Mouse (Mus musculus) CH12.LX (cell line): ENCODE results near the gene Tnrc6b. TPM values are rescaled to one million over a fixed set of nuclear protein-coding genes. Genes with fewer than 3 reads are reported as not detected.

Experiments used
- DNase-seq: peaks from one replicate; pipeline ENCODE4 v3.0.0-alpha.2; 2013; ENCODE audit errors: extremely low read depth
- H3K27ac ChIP-seq: 2 replicates; pipeline ENCODE4 v1.5.1; 2012; ENCODE audit warnings: low read depth, mild to moderate bottlenecking, control low read depth, moderate library complexity; ENCODE audit not compliant: insufficient read depth
- H3K27me3 ChIP-seq: replicated peaks from 2 replicates; pipeline ENCODE3; 2012; ENCODE audit warnings: inconsistent platforms
- H3K36me3 ChIP-seq, 2 experiments: replicated peaks in 1 of 2; 2 replicates each; pipeline versions ENCODE3 to v1.6.1; 2012; ENCODE audit warnings: inconsistent platforms in 1 of 2, low read length in 1 of 2, mild to moderate bottlenecking in 1 of 2, mixed read lengths in 1 of 2, moderate library complexity in 1 of 2; ENCODE audit not compliant: control insufficient read depth in 1 of 2, insufficient read depth in 1 of 2
- H3K4me1 ChIP-seq, 2 experiments: 2 replicates each; pipeline ENCODE4 v1.6.1; 2012; ENCODE audit warnings: inconsistent platforms in 1 of 2, moderate library complexity in 1 of 2; ENCODE audit not compliant: insufficient read depth in 2 of 2, control insufficient read depth in 1 of 2
- H3K4me2 ChIP-seq: 2 replicates; pipeline ENCODE4 v1.6.1; 2012; ENCODE audit warnings: low read depth, mild to moderate bottlenecking, control low read depth; ENCODE audit not compliant: poor library complexity, insufficient read depth, severe bottlenecking
- H3K4me3 ChIP-seq, 3 experiments: fragments of 150-350 bp in 1 of 3; sonication (generic) in 1 of 3; replicated peaks in 1 of 3; 2 replicates each; pipeline versions ENCODE3 to v1.5.1; 2011 to 2012; ENCODE audit warnings: low read depth in 2 of 3, low read length in 2 of 3, mild to moderate bottlenecking in 2 of 3, moderate library complexity in 2 of 3, control low read depth in 1 of 3, improper control_type of control experiment in 1 of 3, inconsistent platforms in 1 of 3, mixed read lengths in 1 of 3; ENCODE audit not compliant: poor library complexity in 1 of 3
- H3K79me2 ChIP-seq: replicated peaks from 2 replicates; pipeline ENCODE4 v1.6.1; 2012; ENCODE audit warnings: mild to moderate bottlenecking, moderate library complexity; ENCODE audit not compliant: control insufficient read depth, poor library complexity, insufficient read depth, severe bottlenecking; ENCODE audit errors: extremely low read depth
- H3K9ac ChIP-seq: 2 replicates; pipeline ENCODE4 v1.6.1; 2012; ENCODE audit warnings: low read depth, mild to moderate bottlenecking, control low read depth, moderate library complexity; ENCODE audit not compliant: insufficient read depth
- H3K9me3 ChIP-seq: replicated peaks from 2 replicates; pipeline ENCODE3; 2012; ENCODE audit warnings: low read length, inconsistent platforms, mixed read lengths
- BHLHE40 ChIP-seq: IDR thresholded peaks from 2 replicates; pipeline ENCODE4 v1.6.1; 2011; ENCODE audit warnings: mild to moderate bottlenecking, low read depth, low read length, improper control_type of control experiment
- CHD1 ChIP-seq: IDR thresholded peaks from 2 replicates; pipeline ENCODE4 v1.6.1; 2012; ENCODE audit warnings: low read depth, low read length, improper control_type of control experiment, inconsistent platforms
- CHD2 ChIP-seq: IDR thresholded peaks from 2 replicates; pipeline ENCODE4 v1.6.1; 2011; ENCODE audit warnings: low read length, improper control_type of control experiment
- CTCF ChIP-seq, 2 experiments: IDR thresholded peaks in 1 of 2; conservative IDR thresholded peaks in 1 of 2; 2 replicates each; pipeline ENCODE4 v1.5.1; 2011 to 2012; ENCODE audit warnings: low read depth in 2 of 2, low read length in 2 of 2, improper control_type of control experiment in 1 of 2, inconsistent platforms in 1 of 2, mild to moderate bottlenecking in 1 of 2, moderate library complexity in 1 of 2
- E2F4 ChIP-seq: IDR thresholded peaks from 2 replicates; pipeline ENCODE4 v1.6.1; 2011; ENCODE audit warnings: low read depth, low read length, improper control_type of control experiment; ENCODE audit not compliant: insufficient replicate concordance
- ELF1 ChIP-seq: IDR thresholded peaks from 2 replicates; pipeline ENCODE4 v1.6.1; 2014; ENCODE audit warnings: low read depth, mild to moderate bottlenecking, inconsistent platforms, low read length, improper control_type of control experiment
- ETS1 ChIP-seq: conservative IDR thresholded peaks from 2 replicates; pipeline ENCODE4 v1.6.1; 2012; ENCODE audit warnings: low read depth, mild to moderate bottlenecking, inconsistent platforms, low read length, improper control_type of control experiment, moderate library complexity
- JUN ChIP-seq: IDR thresholded peaks from 2 replicates; pipeline ENCODE4 v1.6.1; 2011; ENCODE audit warnings: low read depth, mild to moderate bottlenecking, low read length, improper control_type of control experiment, moderate library complexity; ENCODE audit not compliant: insufficient read depth
- MAZ ChIP-seq: IDR thresholded peaks from 2 replicates; pipeline ENCODE4 v1.6.1; 2012; ENCODE audit warnings: low read depth, mild to moderate bottlenecking, inconsistent platforms, low read length, improper control_type of control experiment, moderate library complexity
- MYC ChIP-seq: IDR thresholded peaks from 2 replicates; pipeline ENCODE4 v1.6.1; 2011; ENCODE audit warnings: low read depth, mild to moderate bottlenecking, improper control_type of control experiment, low read length
- NRF1 ChIP-seq: IDR thresholded peaks from 2 replicates; pipeline ENCODE4 v1.6.1; 2014; ENCODE audit warnings: low read depth, mild to moderate bottlenecking, inconsistent platforms, low read length, improper control_type of control experiment, moderate library complexity
- PAX5 ChIP-seq: IDR thresholded peaks from 2 replicates; pipeline ENCODE4 v1.6.1; 2012; ENCODE audit warnings: low read length, inconsistent platforms, mixed read lengths
- SMC3 ChIP-seq: IDR thresholded peaks from 2 replicates; pipeline ENCODE4 v1.6.1; 2011; ENCODE audit warnings: low read depth, low read length, improper control_type of control experiment
- TCF12 ChIP-seq: IDR thresholded peaks from 2 replicates; pipeline ENCODE4 v1.6.1; 2014; ENCODE audit warnings: low read depth, mild to moderate bottlenecking, inconsistent platforms, low read length, improper control_type of control experiment
- USF1 ChIP-seq: IDR thresholded peaks from 2 replicates; pipeline ENCODE4 v1.6.1; 2014; ENCODE audit warnings: low read depth, mild to moderate bottlenecking, inconsistent platforms, low read length, improper control_type of control experiment
- ZMIZ1 ChIP-seq: IDR thresholded peaks from 2 replicates; pipeline ENCODE4 v1.6.1; 2012; ENCODE audit warnings: low read depth, mild to moderate bottlenecking, inconsistent platforms, low read length, improper control_type of control experiment
- dilution Hi-C: fragments of 300-500 bp; cut with MboI; formaldehyde crosslinking; loops from 2 replicates; pipeline ENCODE4 v1.14.3; 2020; ENCODE audit warnings: low sequenced_read_pairs; ENCODE audit not compliant: extremely low pct_unique_long_range_greater_than_20kb, extremely low pct_ligation_motif_present
- in situ Hi-C: fragments of 300-500 bp; cut with MboI; formaldehyde crosslinking; loops from 3 replicates; pipeline ENCODE4 v1.14.3; 2019; ENCODE audit warnings: low sequenced_read_pairs, low pct_ligation_motif_present, low pct_unique_long_range_greater_than_20kb, mixed read lengths
- polyA plus RNA-seq: library from polyadenylated mRNA; unstranded; fragments of >175 nt; gene quantifications from 2 replicates; pipeline ENCODE4 v1.2.1, GENCODE M21; 2012; ENCODE audit warnings: low read depth; ENCODE audit not compliant: insufficient read length
- total RNA-seq, 2 experiments: library from RNA; depleted of rRNA; stranded (reverse); fragments of 300-350 nt in 1 of 2; fragments of >200 nt in 1 of 2; gene quantifications; 2 replicates each; pipeline ENCODE4 v1.2.3; 2012 to 2014

Tnrc6b gene
- total and polyA plus RNA-seq, 3 experiments, result 6.0 to 17.1 (median 16.1) TPM

GRCm38 (mm10) chr15:80709593-80709992 lies 1.5 kb upstream of the Tnrc6b start:
- no peak for DNase-seq
- in situ Hi-C loops, result loop anchor here (10.0 to 25.0 kb wide), 2 partner anchors 235 to 478 kb away; partner anchors contain the start of genes Adsl and Mrtfa
- no peak overlapping the region for H3K4me2 ChIP-seq

DNA sequence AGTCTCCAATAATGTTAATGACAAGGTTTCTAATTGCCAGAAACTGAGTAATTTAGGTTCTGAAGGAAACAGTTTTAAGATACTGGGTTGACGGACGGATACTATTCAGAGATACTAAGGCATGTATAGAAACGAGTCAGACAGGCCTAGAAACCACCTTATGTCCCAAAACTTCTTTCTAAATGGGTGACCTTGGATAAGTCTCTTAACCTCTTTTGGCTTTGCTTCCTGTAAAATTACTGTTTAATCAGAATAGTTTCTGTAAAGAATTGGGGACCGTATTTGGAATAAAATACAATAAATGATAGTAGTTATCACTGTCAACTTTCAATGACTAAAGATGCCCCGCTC lies 881 bp upstream of the Tnrc6b start:
- Histone ChIP-seq H3K79me2 (peaks cover 24% of the 10 kb centered on the region), H3K9me3 (no peaks in the 10 kb centered on the region), H3K4me1 (peaks cover 11 to 31% of the 10 kb centered on the region in 2 experiments), H3K9ac (peak overlapping the region; percentile 70; the same call in 1 of the 2 replicates), H3K27ac (no peak overlapping the region), H3K27me3 (no peaks in the 10 kb centered on the region), H3K4me2 (no peak overlapping the region), H3K36me3 (peaks cover 0 to 7% of the 10 kb centered on the region in 2 experiments), H3K4me3 (peak overlapping the region in 2 of 3 experiments; percentile 47 to 99)
- TF ChIP-seq TCF12, result no peak
- no peak for TF ChIP-seq CHD2
- TF ChIP-seq USF1, result no peak
- TF ChIP-seq ELF1, result no peak
- TF ChIP-seq NRF1, result no peak
- TF ChIP-seq MAZ, result no peak
- no peak for TF ChIP-seq ZMIZ1
- no peak for TF ChIP-seq ETS1
- no peak for TF ChIP-seq BHLHE40
- no peak for TF ChIP-seq PAX5
- TF ChIP-seq SMC3, result no peak
- TF ChIP-seq JUN, result no peak
- TF ChIP-seq MYC, result peak; percentile 44; the same call in 1 of the 2 replicates
- peak; percentile 93; the same call in 1 of the 2 replicates for TF ChIP-seq CHD1
- dilution Hi-C loops, result no loop called here
- in situ Hi-C loops, result loop anchor here (25.0 kb wide), 1 partner anchor 477 kb away; the partner anchor contains the start of gene Mrtfa
- DNase-seq, result no peak

More at GRCm38 (mm10) chr15:80709593-80709992, 1.5 kb upstream of the Tnrc6b start:
- no peak overlapping the region for H3K4me3 ChIP-seq
- H3K79me2 ChIP-seq, result peaks cover 20% of the 10 kb centered on the region
- H3K4me1 ChIP-seq, result peaks cover 11 to 31% of the 10 kb centered on the region in 2 experiments
- no peaks in the 10 kb centered on the region for H3K27me3 ChIP-seq
- H3K27ac ChIP-seq, result no peak overlapping the region
- TF ChIP-seq CTCF (conservative IDR thresholded peaks at IDR 0.05 in 1 of 2, IDR thresholded peaks at IDR 0.05 in 1 of 2; ENCODE audit: low read depth in 2 of 2, low read length in 2 of 2), result peak in 1 of 2 experiments; percentile 16; a peak in 2 of 4 replicates
- no peak for TF ChIP-seq E2F4
- dilution Hi-C loops, result no loop called here
- no peak overlapping the region for H3K9ac ChIP-seq
- peaks cover 0 to 7% of the 10 kb centered on the region in 2 experiments for H3K36me3 ChIP-seq
- no peaks in the 10 kb centered on the region for H3K9me3 ChIP-seq
